Mouse (Mus musculus) cerebellum, postnatal 36 days (tissue): ENCODE measurements around the gene Smarca4.
A peak's percentile ranks its signal among the peaks of the same experiment; 100 is the strongest.

ENCODE experiments used
- DNase-seq, 2 experiments: peaks; one replicate each; pipeline ENCODE4 v3.0.0; 2021 to 2022; ENCODE audit warnings: mixed read lengths in 2 of 2

The Smarca4 gene

DNA sequence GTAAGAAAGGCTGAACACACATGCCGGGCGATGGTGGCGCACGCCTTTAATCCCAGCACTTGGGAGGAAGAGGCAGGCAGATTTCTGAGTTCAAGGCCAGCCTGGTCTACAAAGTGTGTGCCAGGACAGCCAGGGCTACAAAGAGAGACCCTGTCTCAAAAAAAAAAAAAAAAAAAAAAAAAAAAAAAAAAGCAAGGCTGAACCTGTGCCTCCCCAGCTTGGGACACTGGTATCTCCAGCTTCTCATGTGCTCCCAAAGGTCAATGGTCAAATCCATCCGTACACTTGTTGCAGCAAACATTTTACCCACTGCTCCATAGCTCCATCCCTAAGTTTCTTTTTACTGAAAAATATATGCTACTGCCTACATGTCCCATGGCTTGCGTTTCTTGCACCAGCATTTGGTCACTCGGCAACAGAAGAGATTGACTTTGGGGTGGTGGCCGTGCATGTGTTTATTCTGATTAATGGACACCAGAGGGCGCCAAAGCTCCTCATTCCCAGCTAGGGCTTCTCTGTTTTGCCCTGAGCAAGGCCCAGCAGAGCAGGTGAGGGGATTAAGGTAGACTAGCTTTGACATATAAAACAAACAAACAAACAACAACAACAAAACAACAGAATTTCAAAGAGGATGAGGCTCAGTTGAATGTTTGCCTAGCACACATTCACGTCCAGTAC is 14.1 kb upstream of the Smarca4 start:
- peak; percentile 69 to 84 for DNase-seq

DNA sequence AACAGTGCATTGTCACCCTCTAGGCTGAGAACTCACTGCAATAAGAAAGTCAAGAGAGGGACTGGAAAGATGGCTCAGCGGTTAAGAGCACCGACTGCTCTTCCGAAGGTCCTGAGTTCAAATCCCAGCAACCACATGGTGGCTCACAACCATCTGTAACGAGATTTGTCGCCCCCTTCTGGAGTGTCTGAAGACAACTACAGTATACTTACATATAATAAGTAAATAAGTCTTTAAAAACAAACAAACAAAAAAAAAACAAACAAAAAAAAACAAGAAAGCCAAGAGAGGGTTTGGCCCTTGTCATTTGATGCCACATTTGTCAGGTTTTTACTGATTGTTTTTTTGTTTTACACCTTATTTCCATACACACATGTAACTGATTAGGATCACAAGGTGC is 11.8 kb upstream of the Smarca4 start:
- DNase-seq, result no peak

DNA sequence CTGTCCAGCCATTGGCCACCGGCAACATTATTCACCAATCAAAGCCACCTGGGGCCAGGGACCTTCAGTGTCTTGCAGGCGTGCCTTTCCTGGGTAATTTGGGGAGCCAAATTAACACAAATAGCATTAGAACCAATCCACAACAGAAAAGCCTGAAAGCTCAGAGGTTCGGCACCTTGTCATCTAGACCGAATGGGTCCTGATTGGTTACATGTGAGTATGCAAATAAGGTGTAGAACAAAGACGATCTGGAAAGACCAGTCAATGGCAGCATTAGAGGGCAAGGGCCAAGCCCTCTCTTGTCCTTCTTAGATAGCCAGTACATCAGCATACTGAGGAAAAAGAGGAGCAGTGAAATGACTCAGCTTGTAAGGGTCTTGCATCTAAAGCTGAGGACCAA is 10.1 kb upstream of the Smarca4 start:
- DNase-seq, result no peak

DNA sequence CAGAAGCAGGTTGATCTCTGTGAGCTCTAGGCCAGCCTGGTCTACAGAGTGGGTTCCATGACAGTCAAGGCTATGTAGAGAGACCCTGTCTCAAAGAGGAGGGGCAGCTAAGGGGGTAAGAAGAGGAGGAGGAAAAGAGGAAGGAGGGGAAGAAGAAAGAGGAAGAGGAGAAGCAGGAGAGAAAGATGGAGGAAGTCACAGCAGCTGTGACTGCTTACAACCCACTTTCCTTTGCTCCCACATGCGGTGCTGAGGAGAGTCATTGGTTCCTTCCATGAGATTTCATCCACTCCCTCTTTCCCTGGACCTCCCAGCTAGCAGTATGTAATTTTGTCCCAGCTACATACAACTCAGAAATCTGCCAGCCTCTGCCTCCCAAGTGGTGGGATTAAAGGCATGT is 9.3 kb upstream of the Smarca4 start:
- no peak for DNase-seq

DNA sequence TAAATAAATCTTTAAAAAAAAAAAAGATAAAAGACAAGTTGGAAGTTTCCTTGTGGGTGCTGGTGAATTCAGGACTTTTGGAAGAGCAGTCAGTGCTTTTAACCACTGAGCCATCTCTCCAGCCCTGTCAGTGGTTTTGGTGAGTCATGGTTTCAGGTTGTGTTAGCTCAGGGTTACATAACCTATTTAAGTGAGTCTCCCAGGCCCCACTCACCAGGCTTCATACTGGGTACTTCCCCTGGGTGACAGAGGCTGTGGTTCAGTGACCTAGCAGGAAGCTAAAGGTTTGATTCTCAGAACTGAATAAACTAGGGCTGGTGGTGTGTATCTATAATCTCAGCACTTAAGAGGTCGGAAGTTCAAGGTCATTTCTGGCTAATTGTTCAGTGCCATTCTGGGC is 6.1 kb upstream of the Smarca4 start:
- no peak for DNase-seq

DNA sequence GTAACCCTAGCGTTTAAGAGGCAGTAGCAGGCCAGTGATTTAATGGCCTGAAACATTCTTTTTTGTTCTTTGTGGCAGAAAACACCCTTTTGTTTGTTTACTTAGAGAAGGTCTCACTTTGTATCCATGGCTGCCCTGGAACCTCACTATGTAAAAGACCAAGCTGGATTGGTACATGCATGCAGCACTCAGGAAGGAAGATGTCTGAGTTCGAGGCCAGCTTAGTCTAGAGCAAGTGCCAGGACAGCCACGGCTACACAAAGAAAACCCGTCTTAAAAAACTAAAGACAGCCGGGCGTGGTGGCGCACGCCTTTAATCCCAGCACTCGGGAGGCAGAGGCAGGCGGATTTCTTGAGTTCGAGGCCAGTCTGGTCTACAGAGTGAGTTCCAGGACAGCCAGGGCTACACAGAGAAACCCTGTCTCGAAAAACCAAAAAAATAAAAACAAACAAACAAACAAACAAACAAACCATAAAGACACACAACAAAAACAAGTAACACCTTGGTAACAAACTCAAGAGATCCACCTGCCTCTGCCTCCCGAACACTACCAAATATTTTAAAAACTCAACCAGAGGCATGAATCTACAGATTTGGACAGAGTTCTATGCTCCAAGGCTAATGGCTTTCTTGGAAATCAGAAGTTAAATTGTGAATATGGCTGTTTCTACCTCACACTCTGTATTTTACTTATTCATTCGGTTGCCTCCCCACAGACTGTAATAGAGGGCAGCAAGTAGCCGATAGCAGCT is 929 bp upstream of the Smarca4 start:
- no peak for DNase-seq

DNA sequence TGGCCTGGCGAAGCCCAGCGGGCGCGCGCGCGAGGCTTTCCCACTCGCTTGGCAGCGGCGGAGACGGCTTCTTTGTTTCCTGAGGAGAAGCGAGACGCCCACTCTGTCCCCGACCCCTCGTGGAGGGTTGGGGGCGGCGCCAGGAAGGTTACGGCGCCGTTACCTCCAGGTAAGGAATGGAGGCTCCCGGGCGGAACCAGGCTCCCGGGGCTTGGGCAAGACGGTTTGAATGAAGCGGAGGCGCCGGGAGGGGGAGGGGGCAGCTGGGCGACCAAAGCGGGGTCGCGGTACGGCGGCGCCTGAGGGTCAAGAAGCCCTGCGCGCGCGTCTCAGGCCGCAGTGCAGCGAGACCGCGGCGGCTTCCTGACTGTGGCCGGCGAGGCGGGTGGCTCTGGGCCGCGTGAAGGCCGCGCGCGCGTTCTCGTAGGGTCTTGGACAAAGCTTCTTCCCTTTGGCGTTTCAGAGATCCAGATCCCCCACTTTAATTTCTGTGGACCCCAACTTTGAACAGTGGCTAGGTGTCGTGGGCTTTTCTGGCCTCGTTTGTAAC is 338 bp downstream of the Smarca4 start:
- DNase-seq, result peak; percentile 88 to 89

DNA sequence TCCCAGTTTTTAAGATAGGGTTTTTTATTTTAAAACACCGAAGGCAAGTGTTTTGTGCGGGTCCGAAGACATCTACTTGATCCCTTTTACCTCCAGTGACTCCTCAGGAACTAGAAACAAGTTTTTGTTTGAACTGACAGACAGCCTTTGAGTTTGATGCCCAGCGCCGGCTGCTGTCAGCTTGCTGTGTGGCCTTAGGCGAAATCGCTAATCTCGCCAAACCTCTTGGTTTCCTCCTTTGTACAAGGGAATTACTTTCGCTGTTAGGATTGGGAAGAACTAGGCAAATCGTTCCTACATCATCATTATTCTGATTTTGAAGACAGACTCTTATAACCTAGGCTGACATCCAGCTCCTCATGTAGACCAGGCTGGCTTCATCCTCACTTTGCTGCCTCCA is 1.1 kb downstream of the Smarca4 start:
- peak in 1 of 2 experiments; percentile 20 for DNase-seq

DNA sequence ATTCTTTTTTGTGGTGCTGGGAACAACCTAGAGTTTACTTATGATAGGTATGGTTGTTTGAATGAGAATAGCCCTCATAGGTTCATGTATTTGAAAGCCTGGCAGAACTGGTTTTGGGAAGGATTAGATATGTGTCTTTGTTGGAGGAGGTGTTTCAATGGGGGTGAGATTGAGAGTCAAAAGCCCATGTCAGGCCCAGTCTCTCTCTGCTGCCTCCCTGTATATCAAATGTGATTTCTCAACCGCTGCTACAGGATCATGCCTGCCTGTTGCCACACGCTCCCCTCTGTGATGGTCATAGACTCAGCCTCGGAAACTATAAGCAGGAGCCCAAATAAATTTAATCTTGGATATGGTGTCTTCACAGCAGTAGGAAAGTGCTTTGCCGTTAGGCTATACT is 4.3 kb downstream of the Smarca4 start:
- DNase-seq, result no peak

DNA sequence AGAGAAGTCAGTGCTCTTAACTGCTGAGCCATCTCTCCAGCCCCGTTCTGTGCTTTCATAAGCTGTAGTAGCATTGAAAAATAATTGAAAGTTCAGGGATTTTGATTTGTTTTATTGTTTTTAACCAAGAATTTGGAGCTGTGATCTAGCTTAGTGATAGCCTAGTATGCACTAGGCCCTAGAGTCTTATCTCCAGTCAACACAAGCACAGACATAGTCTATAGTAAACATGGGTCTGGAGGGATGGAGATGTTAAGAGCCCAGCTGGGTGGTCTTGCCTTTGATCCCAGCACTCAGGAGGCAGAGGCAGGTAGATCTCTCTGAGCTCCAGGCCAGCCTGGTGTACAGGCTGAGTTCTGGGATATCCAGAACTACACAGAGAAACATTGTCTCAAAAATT is 6.7 kb downstream of the Smarca4 start:
- DNase-seq, result no peak

DNA sequence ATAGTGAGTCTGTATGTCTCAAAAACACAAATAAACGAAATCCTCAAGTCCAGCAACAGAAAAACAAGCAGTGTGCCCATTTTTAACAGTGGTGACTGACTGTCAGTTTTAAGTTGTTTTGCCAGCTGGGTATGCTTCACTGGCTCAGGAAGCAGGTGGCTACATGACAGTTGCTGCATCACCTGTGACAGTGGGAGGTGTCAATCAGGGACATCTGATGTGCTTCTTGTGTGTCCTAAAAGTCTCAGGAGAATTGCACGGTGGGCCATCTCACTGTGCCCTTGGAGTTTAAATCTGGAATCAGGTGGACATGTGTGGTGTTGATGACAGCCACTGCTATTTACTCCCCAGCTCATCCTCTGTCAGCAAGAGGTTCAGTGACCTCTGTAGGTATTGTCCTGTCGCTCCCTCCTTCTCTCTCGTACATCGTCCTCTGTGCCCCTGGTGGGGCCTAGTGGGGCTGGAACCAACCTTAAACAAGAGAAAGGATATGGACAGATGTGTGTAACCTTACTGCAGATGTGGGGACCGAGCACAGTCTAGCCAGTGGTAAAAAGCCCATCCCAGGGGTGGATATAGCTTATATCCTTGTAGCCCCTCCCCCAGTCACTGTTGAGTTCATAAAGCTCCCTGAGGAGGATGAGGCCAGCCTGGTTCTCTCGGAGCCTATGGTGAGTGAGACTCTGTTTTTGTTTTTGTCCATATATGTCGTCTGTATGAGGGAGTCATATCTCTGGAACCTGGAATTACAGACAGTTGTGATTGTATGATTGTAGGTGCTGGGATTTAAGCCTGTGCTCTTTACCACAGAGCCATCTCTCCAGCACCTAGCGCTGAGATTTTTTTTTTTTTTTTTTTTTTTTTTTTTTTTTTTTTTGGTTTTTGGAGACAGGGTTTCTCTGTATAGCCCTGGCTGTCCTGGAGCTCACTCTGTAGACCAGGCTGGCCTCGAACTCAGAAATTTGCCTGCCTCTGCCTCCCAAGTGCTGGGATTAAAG is 9.7 kb downstream of the Smarca4 start:
- no peak for DNase-seq

DNA sequence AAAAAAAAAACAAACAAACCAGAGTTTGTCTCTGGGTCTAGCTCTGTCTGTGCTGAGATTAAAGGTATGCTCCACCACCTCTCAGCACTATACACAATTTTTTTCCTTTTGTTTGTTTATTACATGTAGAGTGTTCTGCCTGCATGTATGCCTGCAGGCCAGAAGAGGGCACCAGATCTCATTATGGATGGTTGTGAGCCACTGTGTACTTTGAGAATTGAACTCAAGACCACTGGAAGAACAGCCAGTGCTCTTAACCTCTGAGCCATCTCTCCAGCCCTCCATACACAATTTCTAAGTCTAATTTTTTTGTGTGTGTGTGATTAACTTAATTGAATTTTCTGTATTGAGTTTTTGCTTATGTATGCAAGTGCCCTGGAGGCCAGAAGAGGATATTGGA is 10.6 kb downstream of the Smarca4 start:
- no peak for DNase-seq

DNA sequence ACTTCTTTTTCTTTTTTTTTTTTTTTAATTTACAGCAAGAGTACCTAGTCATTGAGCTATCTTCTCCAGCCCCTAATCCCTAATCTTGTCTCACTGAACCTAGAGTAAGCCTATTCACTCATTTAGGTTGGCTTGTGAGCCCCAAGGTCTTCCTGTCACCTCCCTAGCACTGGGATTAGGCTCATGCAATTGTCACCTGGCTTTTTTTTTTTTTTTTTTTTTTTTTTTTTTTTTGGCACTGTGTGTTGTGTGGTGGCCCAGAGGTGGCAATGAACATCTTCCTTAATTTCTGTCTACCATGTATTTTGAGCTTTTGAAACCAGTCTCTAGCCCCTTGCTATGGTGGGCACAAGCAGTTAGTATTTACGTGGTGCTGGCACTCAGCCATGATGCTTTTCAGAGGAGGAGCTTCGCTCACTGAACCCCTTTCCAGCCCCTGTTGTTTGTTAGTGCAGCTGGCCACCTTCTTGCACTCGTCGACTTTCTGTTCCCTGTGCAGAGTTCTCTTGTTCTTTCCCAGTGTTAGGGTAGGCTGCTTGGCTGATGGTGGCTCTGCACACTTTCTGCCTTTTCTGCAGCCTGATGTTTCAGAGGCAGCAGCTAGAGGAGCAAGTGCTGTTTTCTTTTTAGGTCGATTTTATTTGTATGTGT is 11.3 kb downstream of the Smarca4 start:
- no peak for DNase-seq

DNA sequence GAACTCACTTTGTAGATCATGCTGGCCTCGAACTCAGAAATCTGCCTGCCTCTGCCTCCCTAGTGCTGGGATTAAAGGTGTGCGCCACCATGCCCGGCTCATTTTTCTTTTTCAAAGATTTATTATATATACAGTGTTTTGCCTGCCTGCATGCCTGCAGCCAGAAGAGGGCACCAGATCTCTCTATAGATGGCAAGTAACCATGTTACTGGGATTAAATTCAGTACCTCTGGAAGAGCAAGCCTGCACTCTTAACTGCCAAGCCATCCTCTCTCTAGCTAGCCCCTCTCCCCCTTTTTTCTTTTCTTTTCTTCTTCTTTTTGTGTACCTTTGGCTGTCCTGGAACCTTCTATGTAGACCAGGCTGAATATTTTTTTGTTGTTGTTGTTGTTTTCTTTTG is 14.7 kb downstream of the Smarca4 start:
- DNase-seq, result peak; percentile 61 to 66

DNA sequence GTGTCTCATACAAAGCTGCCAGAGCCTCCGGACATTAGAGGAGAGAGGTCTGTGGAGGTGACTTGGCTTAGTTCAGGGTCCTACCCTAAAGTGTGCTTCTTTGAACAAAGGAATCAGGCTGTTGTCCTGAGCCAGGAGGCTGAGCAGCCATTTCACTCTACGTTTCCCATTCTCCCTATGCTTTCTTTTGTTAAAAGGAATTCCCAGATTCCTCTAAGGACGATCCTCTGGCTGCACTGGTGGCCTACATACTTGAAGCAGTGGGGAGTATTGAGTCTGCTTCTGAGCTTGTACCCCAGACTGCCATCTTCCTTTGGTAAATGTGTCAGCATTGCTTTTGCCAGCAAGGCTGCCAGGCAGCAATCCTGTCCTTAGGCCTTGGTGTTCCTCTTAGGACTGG is 17.1 kb downstream of the Smarca4 start:
- no peak for DNase-seq

DNA sequence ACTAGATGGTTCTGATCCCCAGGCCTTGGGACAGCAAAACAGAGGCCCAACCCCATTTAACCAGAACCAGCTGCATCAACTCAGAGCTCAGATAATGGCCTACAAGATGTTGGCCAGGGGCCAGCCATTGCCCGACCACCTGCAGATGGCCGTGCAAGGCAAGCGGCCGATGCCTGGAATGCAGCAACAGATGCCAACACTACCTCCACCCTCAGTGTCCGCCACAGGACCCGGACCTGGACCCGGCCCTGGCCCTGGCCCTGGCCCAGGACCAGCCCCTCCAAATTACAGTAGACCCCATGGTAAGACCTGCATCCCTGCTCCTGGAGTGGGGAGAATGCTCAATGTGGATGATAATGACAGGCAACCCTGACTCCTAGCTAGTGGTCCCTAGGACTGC is 19.7 kb downstream of the Smarca4 start:
- peak; percentile 28 to 46 for DNase-seq

DNA sequence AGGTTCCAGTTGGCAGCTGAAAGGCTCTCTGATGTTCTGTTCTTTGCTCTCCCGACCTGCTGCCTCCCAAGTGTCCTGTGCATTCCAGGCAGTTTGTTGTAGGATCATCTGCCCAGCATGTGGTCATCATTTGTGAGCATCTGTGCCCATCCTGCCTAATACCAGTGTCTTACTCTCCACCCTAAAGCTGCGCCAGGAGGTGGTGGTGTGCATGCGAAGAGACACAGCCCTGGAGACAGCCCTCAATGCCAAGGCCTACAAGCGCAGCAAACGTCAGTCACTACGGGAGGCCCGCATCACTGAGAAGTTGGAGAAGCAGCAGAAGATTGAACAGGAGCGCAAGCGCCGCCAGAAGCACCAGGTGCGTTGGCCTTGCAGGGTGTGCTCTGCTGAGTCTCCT is 23.1 kb downstream of the Smarca4 start:
- peak; percentile 29 to 49 for DNase-seq

DNA sequence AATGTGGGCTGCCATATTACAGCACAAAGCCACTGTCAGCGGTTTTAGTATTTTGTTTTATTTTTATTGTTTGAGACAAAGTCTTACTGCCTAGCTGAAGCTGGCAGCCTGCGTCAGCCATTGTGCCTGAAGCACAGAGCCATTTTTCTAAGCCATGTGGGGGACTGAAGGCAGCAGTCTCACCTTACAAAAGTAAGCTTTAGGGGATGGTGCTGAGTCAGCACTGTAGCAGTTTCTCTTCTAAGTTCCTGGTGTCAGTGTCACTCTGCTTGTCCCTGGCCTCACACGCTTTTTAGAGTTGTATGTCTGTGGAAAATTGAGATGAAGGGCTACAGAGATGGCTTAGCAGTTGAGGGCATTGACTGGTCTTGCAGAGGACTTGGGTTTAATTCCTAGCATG is 30.4 kb downstream of the Smarca4 start:
- DNase-seq, result no peak

DNA sequence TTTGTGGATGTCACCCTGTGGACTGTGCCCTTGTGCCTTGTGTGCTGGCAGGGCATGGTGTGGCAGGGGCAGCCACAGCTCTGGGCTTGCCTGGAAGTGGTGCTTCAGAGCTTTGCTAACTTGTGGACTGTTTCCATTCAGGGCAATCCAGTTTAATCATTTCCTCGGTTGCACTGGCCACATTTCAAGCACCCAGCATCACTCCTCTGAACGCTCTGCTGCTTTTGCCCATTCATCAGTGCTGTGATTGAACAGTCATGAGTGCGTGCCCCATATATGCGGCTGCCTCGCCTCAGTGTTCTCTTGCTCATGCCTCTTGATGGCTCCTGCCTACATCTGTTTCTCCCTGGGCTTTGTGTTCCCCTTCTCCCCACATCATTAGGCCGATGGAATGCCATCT is 31.8 kb downstream of the Smarca4 start:
- DNase-seq, result no peak

DNA sequence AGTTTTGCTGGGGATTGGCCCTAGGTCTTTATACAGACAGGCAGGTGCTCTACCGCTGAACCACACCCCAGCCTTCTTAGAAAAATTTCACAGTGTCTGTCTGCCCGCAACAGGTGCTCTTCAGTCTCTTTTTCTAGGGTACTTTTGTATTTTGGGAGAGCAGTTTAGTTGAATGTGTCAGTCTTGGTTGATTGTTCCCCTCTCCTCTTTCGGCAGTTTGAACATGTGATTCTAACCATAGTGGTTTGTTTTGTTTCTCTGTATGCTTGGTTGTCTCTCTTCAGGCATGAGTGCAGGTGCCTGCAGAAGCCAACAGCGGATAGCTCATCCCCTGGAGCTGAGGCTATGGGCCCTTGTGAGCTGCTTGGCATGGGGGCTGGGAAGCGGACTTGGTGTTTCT is 36.3 kb downstream of the Smarca4 start:
- DNase-seq, result no peak

DNA sequence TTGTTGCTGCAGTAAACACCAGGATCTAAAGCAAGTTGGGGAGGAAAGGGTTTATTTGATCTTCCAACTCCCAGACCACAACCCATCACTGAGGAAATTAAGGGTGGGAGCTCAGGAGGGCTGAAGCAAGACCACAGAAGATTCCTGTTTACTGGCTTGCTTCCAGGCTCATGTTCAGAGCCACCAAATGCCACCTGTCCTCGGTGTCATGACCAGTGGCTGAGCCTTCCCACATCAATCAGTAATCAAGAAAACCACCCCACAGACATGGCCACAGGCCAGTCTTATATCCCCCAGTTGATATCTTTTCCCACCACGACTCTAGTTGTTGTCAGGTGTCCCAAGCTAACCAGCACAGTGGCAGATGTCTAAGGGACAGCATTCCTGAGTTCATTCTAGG is 37.3 kb downstream of the Smarca4 start:
- DNase-seq, result no peak

DNA sequence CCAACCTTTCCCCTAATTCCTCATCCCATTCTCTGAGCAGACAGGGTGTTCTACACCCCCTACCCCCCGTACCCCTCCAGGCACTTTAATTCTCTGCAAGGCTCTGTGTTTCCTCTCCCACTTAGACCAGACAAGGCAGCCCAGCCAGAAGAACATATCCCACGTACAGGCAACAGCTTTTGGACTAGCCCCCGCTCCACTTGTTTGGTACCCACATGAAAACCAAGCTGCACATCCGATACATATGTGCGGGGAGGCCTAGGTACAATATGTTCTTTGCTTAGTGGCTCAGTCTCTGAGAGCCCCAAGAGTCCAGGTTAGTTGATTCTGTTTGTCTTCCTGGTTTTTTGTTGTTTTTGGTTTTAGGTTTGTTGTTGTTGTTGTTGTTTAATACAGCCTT is 46.1 kb downstream of the Smarca4 start:
- DNase-seq, result no peak

DNA sequence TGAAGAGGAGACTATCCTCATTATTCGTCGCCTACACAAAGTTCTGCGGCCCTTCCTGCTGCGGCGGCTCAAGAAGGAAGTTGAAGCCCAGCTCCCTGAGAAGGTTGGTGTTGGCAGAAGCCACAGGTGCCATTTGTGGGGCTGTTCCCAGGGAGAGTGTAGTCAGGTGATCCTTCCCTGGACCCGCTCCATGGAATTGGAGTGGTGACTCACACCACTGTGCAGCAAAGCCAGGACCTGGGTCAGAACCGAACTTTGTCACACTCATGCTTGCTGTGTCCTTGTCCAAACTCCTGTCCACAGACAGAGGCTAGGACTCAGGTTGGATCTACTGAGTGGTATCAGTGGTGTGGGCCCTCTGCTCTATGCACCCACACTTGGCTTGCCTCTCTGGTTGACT is 53.0 kb downstream of the Smarca4 start:
- DNase-seq, result no peak
